Mouse (Mus musculus): ENCODE results near the gene Stard7.

- peak; percentile 74 for TF ChIP-seq POLR2A (IDR thresholded peaks at IDR 0.05; ENCODE audit: insufficient read depth, low read length)
- TF ChIP-seq CTCF (IDR thresholded peaks at IDR 0.05; ENCODE audit: low read depth, low read length), result no peak
These were observed at the start of gene Stard7 for GRCm38 (mm10) chr2:127269491-127270299.
